Mouse (Mus musculus) thymus, postnatal 10 days (tissue): ENCODE measurements around the gene Ropn1l.

Experiments used
- DNase-seq, 2 experiments: peaks; one replicate each; pipeline ENCODE4 v3.0.0; 2021; ENCODE audit warnings: low spot score in 2 of 2

Ropn1l gene

DNA sequence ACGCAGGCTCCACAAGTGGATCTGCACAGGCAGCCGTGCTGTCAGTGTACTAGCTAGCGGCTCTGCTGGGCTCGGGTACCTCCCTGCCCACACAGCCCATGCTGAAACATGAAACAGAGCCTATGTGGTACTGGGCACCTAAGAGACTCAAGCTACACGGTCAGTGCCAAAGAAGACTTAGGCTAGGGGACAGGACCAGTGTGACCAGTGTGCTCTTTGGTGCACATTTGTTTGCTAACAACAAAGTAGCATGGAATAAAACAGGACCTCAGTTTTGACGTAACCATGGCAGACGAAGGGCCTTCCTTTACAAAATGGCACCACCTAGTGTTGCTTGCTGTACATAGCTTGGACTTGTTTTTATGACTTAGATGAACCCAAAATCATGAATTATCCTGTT, 6.4 kb downstream of the Ropn1l start:
- DNase-seq: peak in 1 of 2 experiments; percentile 17

DNA sequence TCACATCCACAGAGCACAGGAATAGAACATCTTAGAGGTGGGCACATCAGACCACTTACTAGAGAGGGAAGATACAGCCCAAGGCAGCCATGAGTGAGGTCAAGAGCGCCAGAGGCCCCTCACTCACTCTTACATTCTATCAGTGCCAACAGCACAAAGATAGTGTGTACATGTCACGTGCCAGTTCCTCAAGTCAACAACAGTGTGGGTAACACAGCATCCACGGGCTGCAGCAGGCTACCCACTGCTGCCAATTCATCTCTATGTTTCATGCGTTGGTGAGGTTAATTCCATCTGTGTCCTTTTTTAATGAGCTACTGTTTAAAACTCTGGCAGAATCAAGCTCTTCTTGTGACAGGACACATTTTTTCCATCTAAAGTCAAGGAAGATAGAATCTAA, 10.8 kb downstream of the Ropn1l start:
- no peak for DNase-seq

DNA sequence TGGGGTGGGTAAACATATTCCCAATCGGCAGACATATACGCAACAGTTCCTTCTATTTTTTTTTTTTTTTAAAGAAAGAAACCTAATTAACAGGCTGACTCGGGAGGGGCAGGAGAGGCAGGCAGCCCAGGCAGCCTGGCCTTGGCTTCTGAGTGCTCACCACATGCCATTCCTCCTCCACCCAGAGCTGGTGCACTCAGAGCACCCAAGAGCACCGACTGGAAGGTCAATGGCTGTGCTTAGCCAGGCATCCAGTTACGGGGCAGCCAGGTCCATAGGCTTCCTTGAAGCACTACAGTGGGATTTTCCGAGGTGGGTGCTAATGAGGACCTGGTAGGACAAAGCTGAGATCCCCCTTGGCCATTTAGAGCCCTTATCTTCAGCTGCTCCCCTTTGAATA, 11.5 kb downstream of the Ropn1l start:
- no peak for DNase-seq

DNA sequence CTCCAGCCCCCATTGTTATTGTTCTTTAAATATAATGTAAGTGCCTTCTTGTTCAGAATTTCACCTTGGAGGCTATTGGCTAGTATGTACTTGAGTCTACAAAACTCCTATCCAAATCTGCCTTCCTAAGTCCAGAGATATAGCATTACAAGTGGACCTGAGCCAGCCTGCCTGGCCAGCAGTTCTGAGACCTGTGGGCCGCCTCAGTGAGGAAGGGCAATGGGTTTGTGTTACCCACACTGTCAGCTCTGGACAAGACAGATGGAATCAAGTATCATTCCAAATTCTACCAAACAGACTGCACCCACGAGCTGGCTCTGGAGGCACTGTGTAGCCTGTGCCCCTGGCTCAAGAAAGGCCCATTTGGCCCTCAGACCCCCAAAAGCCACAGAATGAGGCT, 16.7 kb downstream of the Ropn1l start:
- no peak for DNase-seq

DNA sequence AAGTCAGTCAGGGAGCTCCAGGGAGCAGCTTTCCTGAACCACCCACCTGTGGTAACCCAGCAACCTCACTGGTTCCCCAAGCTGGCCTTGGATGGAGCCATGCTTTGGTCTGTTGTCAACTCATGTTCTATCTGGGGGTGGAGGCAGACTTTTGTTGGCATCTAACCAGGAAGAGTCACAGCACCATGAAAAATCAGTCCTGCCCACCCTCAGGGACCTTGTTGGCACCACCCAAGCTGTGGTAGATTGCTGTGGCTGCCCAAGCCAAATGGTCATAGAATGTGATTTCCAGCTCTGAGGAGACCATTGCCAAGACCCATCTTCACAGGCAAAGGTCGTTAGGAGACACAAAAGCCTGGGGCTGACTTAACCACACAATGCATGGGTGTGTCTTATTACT, 17.5 kb downstream of the Ropn1l start:
- no peak for DNase-seq

DNA sequence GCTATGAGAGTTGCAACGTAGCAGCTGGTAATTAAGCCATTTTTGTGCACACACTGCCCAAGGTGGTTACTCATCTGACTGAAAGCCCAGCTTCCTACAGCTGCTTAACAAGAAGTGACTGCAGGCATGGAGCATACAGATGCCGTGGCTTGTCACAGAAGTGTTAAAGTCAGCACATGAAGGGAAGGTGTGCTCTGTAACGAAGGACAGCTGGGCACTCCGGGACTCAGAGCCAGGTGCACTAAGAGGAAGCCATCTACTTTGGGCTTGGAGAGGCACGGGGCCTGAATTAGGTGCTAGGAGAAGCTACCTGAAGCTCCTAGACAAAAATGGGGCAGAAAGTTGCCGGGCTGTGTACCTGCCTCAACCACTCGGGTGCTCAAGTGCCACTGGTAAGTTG, 19.8 kb downstream of the Ropn1l start:
- DNase-seq: no peak

DNA sequence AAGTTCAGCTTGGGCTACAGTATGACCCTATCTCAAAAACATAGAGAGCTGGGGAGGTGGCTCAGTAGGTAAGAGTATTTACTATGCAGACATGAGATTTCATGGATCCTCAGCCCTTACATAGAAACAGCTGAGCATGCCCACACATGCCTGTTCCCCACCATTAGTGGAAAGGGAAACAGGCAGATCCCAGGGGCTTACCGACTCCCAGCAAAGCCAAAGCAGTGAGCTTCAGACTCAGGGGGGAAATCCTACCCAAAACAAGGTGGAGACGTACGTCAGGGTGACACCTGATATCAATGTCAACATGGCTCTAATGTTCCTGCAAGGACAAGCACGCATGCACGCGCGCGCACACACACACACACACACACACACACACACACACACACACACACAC, 21.7 kb downstream of the Ropn1l start:
- no peak for DNase-seq

DNA sequence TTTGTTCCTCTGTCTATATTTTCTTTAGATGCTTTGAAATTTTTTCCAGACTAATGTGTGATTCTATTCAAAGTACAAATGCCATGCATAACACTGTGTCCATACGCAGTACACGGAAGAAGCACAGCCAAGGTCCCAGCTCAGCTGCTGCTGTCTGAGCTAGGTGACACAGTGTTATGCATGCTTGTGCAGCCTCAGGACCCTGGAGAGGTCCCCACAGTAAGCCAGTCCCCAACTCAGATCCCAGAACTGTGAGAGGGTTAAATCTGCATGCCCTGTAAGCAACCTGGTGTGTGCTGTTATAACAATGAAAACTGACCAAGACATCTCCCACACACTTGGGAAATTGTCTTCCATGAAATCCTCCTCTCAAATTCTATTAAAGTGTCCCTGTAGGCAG, 23.5 kb downstream of the Ropn1l start:
- no peak for DNase-seq

DNA sequence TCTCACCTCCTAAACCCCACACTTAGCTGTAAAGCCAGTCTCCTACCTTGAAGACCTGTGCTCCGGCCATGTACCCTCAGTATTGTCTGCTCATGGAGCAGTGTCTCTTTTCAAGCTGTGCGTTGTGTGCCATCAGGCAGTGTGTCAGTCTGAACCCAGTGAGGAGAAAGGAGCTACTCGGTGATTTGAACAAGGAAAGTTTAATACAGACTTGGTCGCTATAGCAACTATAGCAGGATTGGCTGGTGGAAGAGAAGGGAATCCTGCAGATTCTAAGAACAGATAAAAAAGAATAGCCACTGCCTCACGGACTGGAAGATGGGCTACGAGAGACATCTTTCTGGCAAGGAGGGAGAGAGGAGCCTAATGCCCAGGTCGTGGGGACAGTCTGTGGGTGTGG, 24.1 kb downstream of the Ropn1l start:
- no peak for DNase-seq

DNA sequence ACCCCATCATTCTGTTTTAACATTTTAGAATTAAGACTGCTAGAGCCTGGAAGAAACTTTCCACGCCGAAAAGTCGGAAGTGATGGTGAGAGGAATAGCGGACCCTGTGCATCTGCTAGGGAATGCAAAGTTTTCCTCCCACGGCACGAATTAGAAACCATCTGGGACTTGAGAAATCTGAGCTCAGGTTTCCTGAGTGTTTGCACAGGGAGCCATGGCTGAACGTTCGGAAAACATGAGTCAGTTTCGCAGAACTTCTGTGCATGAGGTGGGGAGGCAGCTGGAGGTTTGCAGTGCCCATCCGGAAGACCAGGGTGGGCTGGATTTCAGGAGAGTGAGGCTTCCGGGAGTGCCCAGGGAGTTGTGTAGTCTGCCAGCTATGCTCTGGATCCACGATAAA, 25.0 kb downstream of the Ropn1l start:
- DNase-seq: no peak

DNA sequence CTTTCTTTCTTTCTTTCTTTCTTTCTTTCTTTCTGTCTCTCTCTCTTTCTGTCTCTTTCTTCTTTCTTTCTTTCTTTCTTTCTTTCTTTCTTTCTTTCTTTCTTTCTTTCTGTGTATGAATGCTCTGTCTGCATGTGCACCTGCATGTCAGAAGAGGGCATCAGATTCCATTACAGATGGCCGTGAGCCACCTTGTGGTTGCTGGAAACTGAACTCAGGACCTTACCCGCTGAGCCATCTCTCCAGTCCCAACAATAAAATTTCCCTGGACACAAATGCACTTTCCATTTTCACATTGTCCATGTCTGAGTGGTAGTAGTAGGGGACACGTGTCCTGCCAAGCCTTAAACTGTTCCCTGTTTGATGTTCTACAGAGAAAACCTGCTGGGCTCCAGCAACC, 26.1 kb downstream of the Ropn1l start:
- no peak for DNase-seq

DNA sequence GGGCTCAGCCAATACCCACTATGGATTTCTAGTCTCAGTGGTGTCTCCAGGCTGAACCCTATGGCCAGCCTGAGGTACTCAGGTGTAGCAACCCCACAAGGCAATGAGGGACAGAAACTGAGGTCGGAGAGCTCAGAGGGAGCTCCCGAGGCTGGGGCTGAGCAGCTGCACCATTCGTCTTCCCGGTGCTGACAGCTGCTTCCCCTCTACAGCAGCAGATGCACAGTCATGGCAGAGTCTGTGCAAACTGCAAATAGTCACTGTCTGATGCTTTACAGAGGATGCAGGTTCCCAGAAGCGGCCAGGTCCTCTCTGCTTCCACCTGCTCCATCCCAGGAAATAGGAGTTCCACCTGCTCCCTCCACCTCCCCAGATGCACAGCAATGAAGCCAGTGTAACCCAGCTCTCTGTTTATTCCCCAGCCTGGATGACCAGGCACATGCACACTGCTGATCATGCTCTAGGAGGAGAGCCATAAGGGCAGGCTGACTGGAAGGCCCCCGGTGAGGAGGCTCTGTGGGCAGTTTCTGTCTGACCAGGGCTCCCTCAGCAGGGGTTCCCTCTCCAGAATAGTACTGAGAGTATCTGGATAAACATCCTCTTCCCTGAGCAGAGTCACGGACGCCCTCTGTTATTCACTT, 27.4 kb downstream of the Ropn1l start:
- DNase-seq: no peak

DNA sequence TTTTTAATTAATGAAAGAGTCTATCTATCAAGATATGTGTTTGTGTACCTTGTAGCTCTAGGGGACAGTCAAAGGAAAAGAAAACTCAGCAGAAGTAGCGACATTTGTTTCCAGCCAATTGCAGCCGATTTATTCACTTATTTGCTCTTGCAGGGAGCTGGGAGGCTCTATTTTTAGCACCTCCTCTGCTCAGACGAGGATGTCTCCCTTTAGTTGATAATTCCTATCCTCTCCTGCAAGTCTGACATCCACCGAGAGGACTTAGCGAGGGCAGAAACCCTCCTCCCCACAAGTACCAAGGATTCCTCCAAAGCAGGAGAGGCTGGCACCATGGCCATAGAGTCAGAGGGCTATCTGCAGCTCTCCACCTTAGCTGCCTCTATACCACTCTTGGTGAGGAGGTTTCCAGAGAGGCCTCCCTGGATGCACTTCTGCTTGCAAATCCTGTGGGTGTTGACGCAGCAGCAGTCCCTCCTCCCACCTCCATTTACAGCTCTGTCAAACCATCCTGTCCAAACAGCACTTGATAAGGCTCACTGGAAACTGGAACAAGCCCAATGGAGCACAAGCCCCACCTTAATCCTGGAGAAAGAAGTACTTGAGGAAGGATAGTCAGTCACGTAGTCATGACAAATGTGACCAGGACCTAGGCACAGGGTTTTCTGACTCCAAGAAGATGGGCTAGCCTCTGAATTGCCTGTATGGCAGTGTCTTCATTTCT, 30.7 kb downstream of the Ropn1l start:
- no peak for DNase-seq

DNA sequence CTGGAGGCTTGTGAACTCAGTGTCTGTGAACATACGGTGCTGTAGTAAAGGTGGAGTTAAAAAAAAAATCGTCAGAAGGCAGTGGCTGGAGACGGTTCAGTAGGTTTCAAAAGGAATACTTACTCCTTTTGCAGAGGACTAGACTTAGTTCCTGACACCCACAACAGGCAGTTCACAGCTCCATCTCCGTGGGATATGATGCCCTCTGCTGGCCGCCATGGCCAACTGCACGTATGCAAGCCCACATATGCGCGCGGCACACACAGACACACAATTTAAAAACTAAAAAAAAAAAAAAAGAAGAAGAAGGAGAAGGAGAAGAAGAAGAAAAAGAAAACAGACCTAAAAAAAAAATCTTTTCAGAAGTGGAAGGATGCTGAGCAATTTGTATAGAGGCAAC, 34.5 kb downstream of the Ropn1l start:
- peak; percentile 15 to 27 for DNase-seq

DNA sequence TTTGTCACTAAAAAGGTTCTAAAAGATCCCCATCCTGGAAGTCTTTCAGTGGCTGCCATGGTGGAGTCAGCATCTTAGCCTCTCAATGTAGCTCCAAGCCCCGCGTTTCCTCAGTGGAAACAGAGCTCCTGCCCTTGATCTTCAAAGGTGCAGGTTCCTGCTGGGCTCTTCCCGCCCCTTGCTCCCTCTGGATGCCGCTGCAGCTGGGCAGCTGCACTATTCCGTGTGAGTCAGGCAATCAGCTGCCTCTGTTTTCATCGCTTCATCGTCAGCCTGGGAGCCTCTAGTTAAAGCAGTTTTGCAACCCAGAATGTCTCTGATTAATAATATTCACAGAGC, 34.9 kb downstream of the Ropn1l start:
- no peak for DNase-seq

DNA sequence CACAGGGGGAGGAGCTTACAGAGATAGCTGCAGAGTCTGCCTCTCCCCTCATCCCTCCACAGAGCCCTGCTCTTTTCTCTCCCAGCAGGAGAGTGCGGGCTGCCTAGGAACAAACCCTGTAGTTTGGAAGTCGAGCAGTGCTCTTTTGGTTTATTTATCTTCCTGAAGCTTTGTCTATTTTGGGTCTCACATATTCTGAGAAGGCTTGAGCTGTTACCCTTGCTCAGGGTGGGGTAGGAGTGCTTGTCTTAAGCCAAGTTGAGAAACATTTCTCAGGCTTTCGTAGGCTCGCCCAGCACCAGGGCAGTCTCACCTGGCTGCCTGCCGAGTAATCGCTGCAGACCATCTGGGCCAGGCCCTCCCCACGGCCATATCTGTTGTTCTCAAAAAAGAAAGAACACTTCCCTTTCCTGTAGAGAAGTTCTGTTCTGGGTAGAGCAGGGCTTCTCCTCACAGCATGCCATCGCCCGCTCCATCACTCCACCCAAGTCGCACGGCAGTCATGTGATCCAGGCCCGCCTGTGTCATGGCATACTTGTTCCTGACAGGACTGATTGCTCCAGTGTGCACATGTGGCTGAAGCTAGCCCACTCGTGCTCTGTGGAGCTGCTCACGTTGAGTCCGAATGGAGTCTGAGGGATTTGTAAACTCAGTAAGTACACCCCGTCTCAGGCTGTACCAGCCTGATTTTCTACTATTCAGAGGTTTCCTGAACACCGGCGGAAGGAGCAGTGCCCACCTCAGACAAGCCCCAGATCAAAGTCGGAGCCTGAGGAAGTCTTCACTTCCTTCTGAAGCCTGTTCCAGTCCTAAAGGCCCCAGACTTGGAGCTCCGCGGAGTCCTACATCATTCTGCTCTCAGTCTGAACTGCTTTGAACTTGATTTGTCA, 35.5 kb downstream of the Ropn1l start:
- no peak for DNase-seq

DNA sequence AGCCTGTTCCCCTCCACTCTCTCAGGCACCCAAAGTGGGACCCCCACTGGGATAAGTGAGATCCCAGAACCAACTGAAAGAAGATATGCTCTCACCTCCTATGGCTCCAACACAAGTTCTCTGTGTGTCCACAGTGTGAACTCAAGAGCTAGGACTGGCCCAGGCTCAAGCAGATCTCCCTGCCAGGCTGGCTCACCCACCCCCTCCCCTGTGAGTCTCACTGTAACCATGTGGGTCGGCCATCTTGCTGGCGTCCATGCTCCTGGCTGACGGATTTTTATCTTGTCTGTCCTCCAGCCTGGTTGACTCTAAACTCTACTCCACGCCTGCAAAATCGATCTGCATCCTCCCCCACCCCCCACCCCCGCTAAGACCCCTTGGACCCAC, 36.1 kb downstream of the Ropn1l start:
- DNase-seq: no peak

DNA sequence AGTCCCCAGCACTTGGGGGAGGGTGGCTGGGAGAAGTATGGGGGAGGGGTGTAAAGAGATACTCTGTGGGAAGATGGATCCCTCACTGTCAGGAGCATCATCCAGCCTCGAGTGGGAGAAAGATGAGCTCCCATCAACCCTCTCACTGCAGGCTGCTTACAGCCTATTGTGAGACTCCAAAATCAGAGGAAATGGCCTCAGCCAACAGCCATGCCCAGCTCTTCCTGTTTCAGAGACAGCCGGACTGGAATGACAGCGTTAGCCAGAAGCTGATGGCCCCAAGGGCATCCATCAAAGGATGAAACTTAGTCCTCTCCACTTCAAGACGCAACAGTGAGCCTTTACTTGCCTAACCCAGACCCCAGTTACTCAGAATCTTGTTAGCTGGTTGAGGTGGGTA, 38.4 kb downstream of the Ropn1l start:
- no peak for DNase-seq

DNA sequence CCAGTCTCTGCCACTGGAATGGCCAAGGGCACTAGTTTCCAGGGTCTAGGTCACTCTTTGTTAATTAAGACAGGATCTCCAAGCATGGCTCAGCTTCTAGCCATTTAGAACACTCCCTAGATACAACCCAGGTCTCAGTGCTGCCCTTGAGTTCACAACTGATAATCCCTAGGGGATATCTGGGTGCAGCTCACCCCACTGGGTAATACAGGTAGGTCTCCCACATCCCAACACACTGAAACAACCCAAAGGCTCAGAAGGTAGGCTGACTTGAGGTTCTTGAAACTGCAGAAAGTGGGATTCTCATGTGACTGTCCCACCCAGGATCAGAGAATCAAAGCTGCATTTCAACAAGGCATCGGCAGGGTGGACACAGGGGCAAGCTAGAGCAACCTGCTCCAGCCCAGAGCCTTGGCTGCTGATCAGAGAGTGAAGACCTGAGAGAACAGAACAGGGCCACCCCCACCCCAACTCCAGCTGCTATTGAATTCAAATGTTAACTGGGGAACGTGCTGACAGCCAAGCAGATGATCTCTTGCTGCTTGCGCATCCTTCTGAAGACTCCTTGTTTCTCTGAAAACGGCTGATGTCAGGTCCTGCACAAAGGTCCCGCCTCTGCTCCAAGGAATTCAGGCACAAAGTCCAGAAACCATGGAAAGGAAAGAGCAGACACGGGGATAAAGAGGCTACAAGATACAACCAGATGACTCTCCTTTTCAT, 39.2 kb downstream of the Ropn1l start:
- DNase-seq: no peak

DNA sequence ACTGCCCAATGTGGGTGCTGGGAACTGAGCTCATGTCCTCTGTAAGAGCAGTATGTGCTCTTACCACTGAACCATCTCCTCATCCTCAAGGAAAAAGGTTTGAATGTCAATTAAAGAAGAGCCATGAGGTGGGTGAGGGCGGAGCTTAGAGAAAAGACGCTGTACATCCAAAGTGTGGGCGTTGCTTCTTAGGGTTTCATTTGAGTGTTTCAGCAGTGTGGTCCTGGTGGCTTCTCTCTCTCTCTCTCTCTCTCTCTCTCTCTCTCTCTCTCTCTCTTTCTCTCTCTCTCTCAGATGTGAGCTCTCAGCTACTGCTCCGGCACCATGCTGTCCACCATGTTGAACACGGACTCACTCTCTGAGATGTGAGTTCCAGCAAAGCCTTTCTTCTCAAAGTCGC, 39.9 kb downstream of the Ropn1l start:
- DNase-seq: no peak

DNA sequence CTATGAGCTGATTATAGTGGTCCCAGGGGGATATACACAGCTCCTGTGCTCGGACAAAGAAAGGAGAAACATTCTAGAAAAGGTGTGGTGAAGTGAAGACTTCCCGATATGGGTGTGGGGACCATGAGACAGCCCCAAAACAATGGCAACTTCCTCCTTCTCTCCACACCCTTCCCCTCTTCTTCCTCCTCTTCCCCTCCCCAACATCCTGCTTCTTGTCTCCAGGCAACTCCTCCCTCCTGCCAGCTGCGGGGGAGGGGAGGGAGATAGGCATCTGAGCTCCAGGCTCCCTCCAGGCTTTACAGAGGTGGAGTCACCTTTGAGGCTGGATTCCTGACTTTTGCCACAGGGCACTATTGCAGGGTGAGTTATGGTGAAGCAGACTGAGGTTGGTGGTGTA, 40.6 kb downstream of the Ropn1l start:
- no peak for DNase-seq

DNA sequence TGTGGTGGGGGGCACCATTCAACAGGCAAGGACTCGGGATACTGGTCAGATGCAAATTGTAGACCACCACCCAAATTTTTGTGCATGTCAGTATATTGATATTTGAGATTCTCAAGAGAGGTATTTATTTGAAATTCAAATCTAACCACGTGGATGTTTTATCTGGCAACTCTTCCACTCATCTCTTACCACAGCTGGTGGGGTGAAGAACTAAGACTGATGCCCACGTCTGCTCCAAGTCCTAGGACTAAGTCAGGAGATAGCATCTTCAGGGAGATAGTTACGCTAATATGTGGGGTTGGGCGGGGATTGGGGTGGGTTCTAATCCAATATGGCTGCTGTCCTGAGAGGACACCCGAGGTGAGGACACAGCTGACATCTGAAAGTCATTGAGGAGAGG, 41.1 kb downstream of the Ropn1l start:
- DNase-seq: no peak
